Mouse (Mus musculus) liver, adult 2 months (tissue): ENCODE results near the gene Secisbp2. TPM values are rescaled to one million over a fixed set of nuclear protein-coding genes. Genes with fewer than 3 reads are reported as not detected.
A peak's percentile ranks its signal among the peaks of the same experiment; 100 is the strongest.

Experiments used
- DNase-seq: peaks from one replicate; pipeline ENCODE4 v3.0.0-alpha.2; 2011; ENCODE audit warnings: low read depth, low spot score; ENCODE audit errors: extremely low read depth
- H3K27ac ChIP-seq: fragments of 200-500 bp; replicated peaks from 2 replicates; pipeline ENCODE4 v1.5.1; 2012; ENCODE audit warnings: low read depth, mild to moderate bottlenecking, control low read depth, inconsistent platforms, low read length; ENCODE audit not compliant: insufficient read depth
- H3K27me3 ChIP-seq: fragments of 200-500 bp; 2 replicates; pipeline ENCODE4 v1.6.1; 2012; ENCODE audit warnings: mild to moderate bottlenecking, moderate library complexity, low read length, inconsistent platforms; ENCODE audit not compliant: control insufficient read depth, insufficient read depth
- H3K36me3 ChIP-seq: fragments of 200-500 bp; 2 replicates; pipeline ENCODE4 v1.6.1; 2012; ENCODE audit warnings: low read length, inconsistent platforms; ENCODE audit not compliant: control insufficient read depth, insufficient read depth
- H3K4me1 ChIP-seq: fragments of 200-500 bp; 2 replicates; pipeline ENCODE4 v1.6.1; 2011; ENCODE audit warnings: low read length; ENCODE audit not compliant: control insufficient read depth, insufficient read depth
- H3K4me3 ChIP-seq: fragments of 200-500 bp; 2 replicates; pipeline ENCODE4 v1.5.1; 2011; ENCODE audit warnings: low read depth, mild to moderate bottlenecking, control low read depth, low read length, moderate library complexity; ENCODE audit not compliant: insufficient read depth
- H3K79me2 ChIP-seq: fragments of 200-500 bp; 2 replicates; pipeline ENCODE4 v1.6.1; 2012; ENCODE audit warnings: inconsistent platforms, mild to moderate bottlenecking, low read length, moderate library complexity; ENCODE audit not compliant: control insufficient read depth, insufficient read depth
- H3K9ac ChIP-seq: fragments of 200-500 bp; 2 replicates; pipeline ENCODE4 v1.6.1; 2012; ENCODE audit warnings: low read depth, mild to moderate bottlenecking, control low read depth, inconsistent platforms, low read length
- CTCF ChIP-seq: fragments of 200-500 bp; IDR thresholded peaks from 2 replicates; pipeline ENCODE4 v1.5.1; 2011; ENCODE audit warnings: low read depth, low read length, control low read depth
- POLR2A ChIP-seq: fragments of 200-500 bp; IDR thresholded peaks from 2 replicates; pipeline ENCODE4 v1.6.1; 2011; ENCODE audit warnings: low read length, control low read depth; ENCODE audit not compliant: insufficient read depth; ENCODE audit errors: extremely low read depth
- WGBS: fragments of 180-500 bp; shearing (Covaris S2); methylation state at CpG from one replicate; pipeline ENCODE4 v1.1.7; 2018; 5-methylcytosine and 5-hydroxymethylcytosine counted together
- polyA plus RNA-seq: library from polyadenylated mRNA; depleted of rRNA; stranded (reverse); fragments of >200 nt; gene quantifications from 2 replicates; pipeline ENCODE4 v1.2.3, GENCODE M21; 2012
- total RNA-seq: library from RNA; depleted of rRNA; stranded (reverse); fragments of >200 nt; gene quantifications from 2 replicates; pipeline ENCODE4 v1.2.3, GENCODE M21; 2014

Secisbp2 gene
- total and polyA plus RNA-seq, 2 experiments, result 9.0 to 13.6 TPM

- Histone ChIP-seq H3K79me2 (no peaks in the 10 kb centered on the region), H3K4me3 (no peak overlapping the region), H3K9ac (no peak overlapping the region), H3K4me1 (peaks cover 2% of the 10 kb centered on the region; the same call in 1 of the 2 replicates), H3K27ac (no peak overlapping the region), H3K36me3 (no peaks in the 10 kb centered on the region), H3K27me3 (no peaks in the 10 kb centered on the region)
- DNase-seq, result no peak
- TF ChIP-seq CTCF (no peak), POLR2A (no peak)
- WGBS, result 68% methylated on average over 5 of the region's 5 CpGs
These were observed 40.0 kb upstream of the Secisbp2 start for GRCm38 (mm10) chr13:51611500-51611899.

- Histone ChIP-seq H3K27ac (no peak overlapping the region), H3K36me3 (no peaks in the 10 kb centered on the region), H3K79me2 (no peaks in the 10 kb centered on the region), H3K4me1 (peaks cover 2% of the 10 kb centered on the region; the same call in 1 of the 2 replicates), H3K4me3 (no peak overlapping the region), H3K27me3 (no peaks in the 10 kb centered on the region), H3K9ac (no peak overlapping the region)
- TF ChIP-seq POLR2A (no peak), CTCF (no peak)
- 26% methylated on average over 10 of the region's 10 CpGs for WGBS
- peak; percentile 25 for DNase-seq
These were observed 35.7 kb upstream of the Secisbp2 start for GRCm38 (mm10) chr13:51615815-51616214.

GRCm38 (mm10) chr13:51616417-51617044 lies 35.0 kb upstream of the Secisbp2 start:
- no peak overlapping the region for H3K27ac ChIP-seq
- no peaks in the 10 kb centered on the region for H3K36me3 ChIP-seq
- H3K27me3 ChIP-seq, result no peaks in the 10 kb centered on the region
- no peak for DNase-seq
- TF ChIP-seq CTCF (no peak), POLR2A (no peak)
- H3K4me1 ChIP-seq, result peaks cover 2% of the 10 kb centered on the region; the same call in 1 of the 2 replicates
- no peaks in the 10 kb centered on the region for H3K79me2 ChIP-seq
- H3K9ac ChIP-seq, result no peak overlapping the region
- H3K4me3 ChIP-seq, result no peak overlapping the region
- 37% methylated on average over 12 of the region's 12 CpGs for WGBS

- Histone ChIP-seq H3K4me3 (no peak overlapping the region), H3K27me3 (no peaks in the 10 kb centered on the region), H3K27ac (no peak overlapping the region), H3K79me2 (no peaks in the 10 kb centered on the region), H3K4me1 (peaks cover 2% of the 10 kb centered on the region; the same call in 1 of the 2 replicates), H3K9ac (no peak overlapping the region), H3K36me3 (no peaks in the 10 kb centered on the region)
- WGBS, result 44% methylated on average over 1 of the region's 1 CpGs
- no peak for DNase-seq
- TF ChIP-seq CTCF, result no peak
- no peak for TF ChIP-seq POLR2A
These were observed 34.2 kb upstream of the Secisbp2 start for GRCm38 (mm10) chr13:51617306-51617705.

- Histone ChIP-seq H3K4me3 (no peak overlapping the region), H3K79me2 (no peaks in the 10 kb centered on the region), H3K9ac (no peak overlapping the region), H3K4me1 (peaks cover 2% of the 10 kb centered on the region; the same call in 1 of the 2 replicates), H3K36me3 (no peaks in the 10 kb centered on the region), H3K27ac (no peak overlapping the region), H3K27me3 (no peaks in the 10 kb centered on the region)
- peak; percentile 33 for DNase-seq
- 20% methylated on average over 6 of the region's 6 CpGs for WGBS
- TF ChIP-seq POLR2A, result no peak
- peak; percentile 58 for TF ChIP-seq CTCF
These were observed 33.6 kb upstream of the Secisbp2 start for GRCm38 (mm10) chr13:51617861-51618260.

GRCm38 (mm10) chr13:51618602-51619001 lies 32.9 kb upstream of the Secisbp2 start:
- Histone ChIP-seq H3K27me3 (no peaks in the 10 kb centered on the region), H3K4me1 (peaks cover 2% of the 10 kb centered on the region; the same call in 1 of the 2 replicates), H3K9ac (no peak overlapping the region), H3K4me3 (no peak overlapping the region), H3K79me2 (no peaks in the 10 kb centered on the region), H3K27ac (no peak overlapping the region), H3K36me3 (no peaks in the 10 kb centered on the region)
- DNase-seq, result no peak
- TF ChIP-seq POLR2A (no peak), CTCF (no peak)
- WGBS, result 29% methylated on average over 9 of the region's 9 CpGs
